Mouse (Mus musculus): ENCODE measurements around the gene Serpine1.

Gene Serpine1

GRCm38 (mm10) chr5:137095135-137095534 lies 23.1 kb upstream of the Serpine1 start:
- no peak for DNase-seq

GRCm38 (mm10) chr5:137093720-137094119 lies 21.7 kb upstream of the Serpine1 start:
- DNase-seq, result peak; percentile 49 to 53

DNA sequence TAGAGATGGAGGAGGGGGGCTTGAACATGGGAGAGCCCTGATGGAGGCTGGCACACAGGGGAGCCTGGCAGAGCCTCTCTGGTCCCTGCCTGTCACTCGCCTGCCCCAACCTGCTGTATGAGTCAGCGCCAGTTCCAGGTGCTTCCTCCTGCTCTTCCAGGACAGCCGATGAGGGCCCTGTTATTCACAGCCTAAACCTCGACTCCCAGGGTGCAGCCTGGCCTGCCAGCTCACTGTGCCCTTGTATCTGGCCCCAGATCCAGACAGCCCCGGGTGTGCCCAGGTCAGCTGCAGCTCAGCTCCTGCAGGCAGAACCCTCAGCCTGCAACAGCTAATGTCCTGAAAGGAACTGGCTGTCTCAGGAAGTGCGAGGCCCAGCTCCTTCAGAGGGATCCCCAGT lies 19.5 kb upstream of the Serpine1 start:
- DNase-seq, result no peak

GRCm38 (mm10) chr5:137090870-137091269 lies 18.8 kb upstream of the Serpine1 start:
- DNase-seq, result no peak

DNA sequence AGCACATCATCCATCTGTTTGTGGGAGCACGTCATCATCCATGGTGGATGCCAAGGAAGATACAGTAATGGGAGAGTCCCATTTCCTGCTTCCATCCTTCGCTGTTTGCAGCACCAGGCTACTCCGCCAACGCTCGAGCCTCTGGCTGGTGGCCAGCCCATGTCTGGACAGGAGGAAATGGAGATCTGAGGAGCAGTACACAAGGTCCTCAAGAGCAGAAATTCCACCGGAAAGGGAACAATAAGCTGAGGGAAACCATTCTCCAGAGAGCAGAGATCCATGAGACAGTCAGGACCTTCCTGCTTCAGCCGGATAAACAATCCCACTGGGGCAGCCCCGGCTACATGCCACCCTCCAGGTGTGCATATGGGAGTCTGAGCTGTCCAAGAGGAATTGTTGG lies 15.3 kb upstream of the Serpine1 start:
- peak; percentile 87 to 89 for DNase-seq

DNA sequence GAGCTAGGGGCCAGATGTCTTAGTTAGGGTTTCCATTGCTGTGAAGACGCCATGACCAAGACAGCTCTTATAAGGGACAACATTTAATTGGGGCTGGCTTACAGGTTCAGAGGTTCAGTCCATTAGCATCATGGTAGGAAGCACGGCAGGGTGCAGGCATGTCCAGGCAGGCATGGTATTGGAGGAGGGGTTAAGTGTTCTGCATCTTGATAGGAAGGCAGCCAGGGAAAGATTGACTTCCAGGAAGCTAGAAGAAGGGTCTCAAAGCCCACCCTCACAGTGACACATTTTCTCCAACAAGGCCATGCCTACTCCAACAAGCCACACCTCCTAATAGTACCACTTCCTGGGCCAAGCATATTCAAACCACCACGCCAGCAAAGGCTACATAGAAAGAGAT lies 13.7 kb upstream of the Serpine1 start:
- DNase-seq, result no peak

DNA sequence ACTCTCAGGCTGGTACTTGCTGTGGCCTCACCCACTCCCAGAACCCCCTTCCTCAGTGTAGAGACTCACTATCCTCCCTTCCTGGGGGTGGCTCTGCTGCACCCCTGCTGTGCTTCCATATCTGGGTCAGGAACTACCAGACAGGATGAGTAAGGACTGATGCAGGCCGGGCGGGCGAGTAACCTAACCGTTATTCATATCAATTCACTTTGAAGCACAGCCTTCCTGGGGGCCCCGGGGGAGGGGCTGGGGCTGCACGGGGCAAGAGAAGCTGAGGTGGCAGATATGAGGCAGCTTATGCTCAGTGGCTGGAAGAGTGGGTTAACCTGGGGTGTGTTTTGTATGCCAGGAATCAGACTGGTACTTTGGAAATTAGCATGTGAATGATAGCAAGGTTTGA lies 13.0 kb upstream of the Serpine1 start:
- no peak for DNase-seq

DNA sequence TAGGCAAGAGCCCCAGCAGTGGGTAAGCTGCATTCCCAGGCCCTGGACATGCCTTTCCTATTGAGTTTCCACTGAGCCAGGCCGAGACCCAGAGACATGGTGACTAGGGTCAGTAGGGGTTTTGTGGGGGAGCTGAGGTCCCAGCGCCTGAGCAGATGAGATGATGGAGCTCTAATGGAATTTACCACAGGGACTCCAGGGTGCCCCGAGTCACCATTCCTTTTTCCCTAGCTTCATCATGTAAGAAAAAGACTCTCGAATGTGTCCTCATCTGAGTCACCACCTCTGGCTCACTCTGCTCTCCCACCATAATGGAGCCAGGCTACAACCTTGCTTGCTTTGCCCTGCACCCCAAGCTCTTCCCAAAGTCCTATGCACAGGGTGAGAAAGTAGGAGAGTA lies 11.0 kb upstream of the Serpine1 start:
- DNase-seq, result no peak

DNA sequence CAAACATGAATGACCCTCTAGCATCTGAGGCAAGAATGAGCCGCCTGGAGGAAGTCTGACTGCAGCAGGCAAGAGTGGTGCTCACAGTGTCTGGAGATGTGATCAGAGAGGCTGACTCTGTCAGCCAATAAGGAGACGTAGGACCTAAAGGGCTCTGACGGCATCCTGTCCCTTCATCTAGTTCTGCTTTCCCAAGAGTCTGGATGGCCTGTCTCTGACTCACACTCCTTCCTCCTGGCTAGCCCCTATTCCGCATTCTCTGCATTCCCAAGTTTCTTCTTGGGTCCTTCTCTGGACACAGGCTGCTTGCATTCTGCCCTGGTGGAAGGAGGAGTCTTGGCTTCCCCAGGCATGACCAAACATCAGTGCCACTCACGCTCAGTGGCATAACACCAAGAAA lies 7.8 kb upstream of the Serpine1 start:
- peak; percentile 28 to 55 for DNase-seq

DNA sequence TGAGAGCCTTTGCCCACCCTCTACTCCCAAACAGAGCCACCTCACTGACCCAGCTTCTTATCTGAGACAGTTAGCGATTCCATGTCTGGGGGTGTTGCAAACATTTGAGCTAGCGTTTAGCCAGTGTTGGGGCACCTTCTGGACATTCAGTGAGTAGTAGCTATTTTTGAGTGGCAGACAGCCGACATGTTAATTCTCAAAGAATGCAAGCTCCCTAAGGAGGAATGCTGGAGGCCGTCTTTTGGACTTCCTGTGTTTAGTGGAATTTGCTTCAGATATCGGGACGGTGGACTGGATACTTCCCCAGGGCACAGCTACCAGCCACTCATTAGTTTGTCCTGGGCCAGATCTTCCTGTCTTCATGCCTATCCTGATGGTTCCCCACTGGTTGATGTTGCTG lies 6.5 kb upstream of the Serpine1 start:
- no peak for DNase-seq

DNA sequence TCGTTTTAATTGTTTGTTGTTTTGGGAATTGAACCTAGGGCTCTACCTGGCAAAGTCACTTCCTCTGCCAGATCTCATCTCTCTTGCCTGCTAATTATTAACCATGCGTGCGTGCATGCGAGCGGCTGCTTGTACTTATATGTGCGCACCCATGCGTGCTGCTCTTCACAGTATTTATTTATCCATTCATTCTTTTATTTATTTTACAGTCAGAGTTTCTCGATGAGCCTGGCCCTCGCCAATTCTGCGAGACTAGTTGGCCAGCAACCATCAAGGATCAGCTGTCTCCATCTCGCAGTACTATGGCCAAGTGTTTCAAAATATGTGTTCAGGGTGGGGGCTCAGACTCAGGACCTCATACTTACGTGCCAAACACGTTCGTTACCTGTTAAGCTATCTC lies 6.0 kb upstream of the Serpine1 start:
- no peak for DNase-seq

GRCm38 (mm10) chr5:137077187-137077586 lies 5.1 kb upstream of the Serpine1 start:
- no peak for DNase-seq

- DNase-seq, result peak in 1 of 2 experiments; percentile 54
These were observed 4.3 kb upstream of the Serpine1 start for GRCm38 (mm10) chr5:137076191-137076930.

GRCm38 (mm10) chr5:137075726-137076125 lies 3.7 kb upstream of the Serpine1 start:
- DNase-seq, result no peak

- DNase-seq, result peak in 1 of 2 experiments; percentile 59
These were observed 2.2 kb upstream of the Serpine1 start for GRCm38 (mm10) chr5:137074191-137074651.

- DNase-seq, result no peak
These were observed 1.1 kb upstream of the Serpine1 start for GRCm38 (mm10) chr5:137073141-137073540.

DNA sequence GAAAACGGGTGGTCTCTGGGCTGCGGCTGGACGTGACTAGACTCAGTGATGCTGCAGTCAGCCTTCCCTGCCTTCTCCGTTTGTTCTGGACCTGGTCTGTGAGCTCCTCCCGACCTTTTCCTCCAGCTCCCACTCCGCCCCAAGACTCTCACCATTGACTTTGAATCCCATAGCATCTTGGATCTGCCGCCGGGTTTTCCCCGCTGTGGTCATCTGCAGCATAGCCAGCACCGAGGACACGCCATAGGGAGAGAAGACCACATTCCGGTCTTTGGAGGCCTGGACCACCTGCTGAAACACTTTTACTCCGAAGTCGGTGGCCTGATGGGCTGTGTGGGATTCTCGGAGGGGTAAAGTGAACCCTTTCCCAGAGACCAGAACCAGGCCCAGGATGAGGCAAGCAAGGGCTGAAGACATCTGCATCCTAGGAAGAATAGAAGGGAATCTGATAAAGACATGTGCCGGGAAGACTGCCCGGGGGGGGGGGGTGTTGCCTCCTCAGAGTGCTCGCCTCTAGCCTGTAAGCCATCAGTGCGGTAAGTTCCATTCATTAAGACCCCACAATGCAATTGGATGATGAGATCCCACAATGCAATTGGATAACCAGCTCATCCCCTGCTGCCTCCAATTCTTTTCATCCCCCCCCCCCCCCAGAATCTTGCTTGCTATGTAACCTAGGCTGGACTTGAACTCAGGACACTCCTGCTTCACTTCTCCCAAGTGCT lies 1.0 kb downstream of the Serpine1 start:
- DNase-seq, result no peak

GRCm38 (mm10) chr5:137068711-137069110 lies 3.4 kb downstream of the Serpine1 start:
- DNase-seq, result no peak

DNA sequence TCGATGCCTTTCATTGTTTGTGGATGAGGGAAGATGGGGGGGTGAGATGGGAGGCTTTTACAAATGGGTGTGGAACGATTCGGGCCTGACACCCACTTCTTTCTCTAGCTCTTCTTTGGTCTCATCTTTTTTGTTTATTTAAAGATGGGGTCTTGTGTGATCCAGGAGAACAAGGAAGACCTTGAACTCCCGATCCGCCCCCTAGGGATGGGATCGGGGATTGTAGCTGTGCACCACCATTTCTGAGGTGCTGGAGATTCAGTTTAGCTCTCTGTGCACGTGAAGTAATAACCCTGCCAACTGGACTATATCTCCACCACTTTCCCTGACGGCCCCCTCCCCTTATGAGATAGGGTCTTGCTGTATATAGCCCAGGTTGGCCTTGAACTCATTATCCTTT lies 6.1 kb downstream of the Serpine1 start:
- no peak for DNase-seq

GRCm38 (mm10) chr5:137065454-137065853 lies 6.6 kb downstream of the Serpine1 start:
- no peak for DNase-seq

GRCm38 (mm10) chr5:137062601-137063000 lies 9.5 kb downstream of the Serpine1 start:
- DNase-seq, result no peak

DNA sequence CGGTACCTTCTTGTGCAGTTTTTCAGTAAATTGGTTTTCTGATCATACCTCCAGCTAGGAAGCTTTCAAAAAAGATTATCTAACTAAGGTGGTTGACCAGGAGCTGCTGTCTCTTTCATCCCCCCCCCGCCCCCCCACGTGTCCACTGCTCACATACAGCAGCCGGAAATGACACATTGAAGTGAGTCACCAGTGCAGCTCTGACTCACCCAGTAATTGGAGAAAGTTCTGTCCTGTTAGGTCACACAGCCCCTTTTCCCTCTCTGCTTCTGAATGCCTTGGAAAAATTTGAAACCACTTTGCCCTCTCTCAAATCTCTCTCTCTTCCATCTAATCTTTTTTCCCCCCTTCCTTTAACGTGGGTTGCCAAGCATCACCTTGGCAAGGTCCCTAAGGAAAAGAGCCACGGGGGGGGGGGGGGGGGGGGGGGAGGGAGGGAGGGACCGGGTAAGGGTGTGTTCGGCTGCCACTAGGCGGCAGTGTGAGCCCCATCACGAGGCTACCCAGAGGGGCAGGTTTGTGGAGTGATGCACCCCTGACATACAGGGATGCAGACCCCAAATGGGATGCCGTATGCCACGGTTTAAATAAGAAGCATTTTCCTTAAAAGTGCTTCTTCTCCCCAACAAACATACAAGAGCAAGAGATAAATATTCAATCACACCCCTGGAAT lies 10.1 kb downstream of the Serpine1 start:
- DNase-seq, result peak; percentile 43 to 86

DNA sequence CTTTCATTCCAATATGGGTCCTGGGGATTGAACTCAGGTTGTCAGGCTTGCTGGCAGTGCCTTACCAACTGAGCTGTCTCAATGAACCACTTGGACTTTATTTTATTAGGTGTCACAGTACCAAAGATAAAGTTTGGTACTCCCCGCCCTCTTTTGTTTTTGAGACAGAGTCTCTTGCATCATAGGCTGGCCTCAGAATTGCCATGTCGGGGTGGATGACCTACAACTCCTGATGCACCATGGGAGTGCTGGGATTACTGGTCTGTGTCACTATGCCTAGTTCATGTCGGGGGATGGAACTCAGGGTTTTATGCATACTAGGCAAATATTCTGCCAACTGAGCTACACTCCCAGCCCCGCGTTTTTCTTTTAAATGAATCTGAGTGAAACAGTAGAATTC lies 17.2 kb downstream of the Serpine1 start:
- no peak for DNase-seq

GRCm38 (mm10) chr5:137054299-137054698 lies 17.8 kb downstream of the Serpine1 start:
- DNase-seq, result no peak
